Mouse (Mus musculus) mesoderm, embryonic 11.5 days (tissue): Measurements from ENCODE around the gene B4galnt1.

Experiments
- DNase-seq: peaks from one replicate; pipeline ENCODE4 v3.0.0-alpha.2; 2012; ENCODE audit warnings: low read depth, low spot score

B4galnt1 gene

GRCm38 (mm10) chr10:127170002-127170401, 5.0 kb downstream of the B4galnt1 start:
- peak; percentile 48 for DNase-seq

- peak; percentile 80 for DNase-seq
These were observed 5.8 kb downstream of the B4galnt1 start for GRCm38 (mm10) chr10:127170837-127171272.

- DNase-seq: no peak
These were observed 6.7 kb downstream of the B4galnt1 start for GRCm38 (mm10) chr10:127171631-127172200.

GRCm38 (mm10) chr10:127173148-127174065, 8.4 kb downstream of the B4galnt1 start:
- DNase-seq: no peak

GRCm38 (mm10) chr10:127174170-127174569, 9.1 kb downstream of the B4galnt1 start:
- no peak for DNase-seq

GRCm38 (mm10) chr10:127176228-127176627, 11.2 kb downstream of the B4galnt1 start:
- DNase-seq: no peak

GRCm38 (mm10) chr10:127176756-127177155, 11.7 kb downstream of the B4galnt1 start:
- no peak for DNase-seq

- DNase-seq: no peak
These were observed 12.2 kb downstream of the B4galnt1 start for GRCm38 (mm10) chr10:127177235-127177634.

- peak; percentile 90 for DNase-seq
These were observed 12.7 kb downstream of the B4galnt1 start for GRCm38 (mm10) chr10:127177719-127178118.

- no peak for DNase-seq
These were observed 13.4 kb downstream of the B4galnt1 start for GRCm38 (mm10) chr10:127178286-127179027.

GRCm38 (mm10) chr10:127179871-127180694, 15.1 kb downstream of the B4galnt1 start, which contains the start of gene Slc26a10:
Slc26a10 (minus strand) TSS chr10:127180645.
- no peak for DNase-seq

GRCm38 (mm10) chr10:127180695-127181047, 15.6 kb downstream of the B4galnt1 start:
- DNase-seq: no peak

GRCm38 (mm10) chr10:127181566-127181965, 16.5 kb downstream of the B4galnt1 start:
- DNase-seq: no peak

- no peak for DNase-seq
These were observed 17.6 kb downstream of the B4galnt1 start for GRCm38 (mm10) chr10:127182624-127183023.

- DNase-seq: no peak
These were observed 18.7 kb downstream of the B4galnt1 start for GRCm38 (mm10) chr10:127183759-127184158.

- no peak for DNase-seq
These were observed 20.1 kb downstream of the B4galnt1 start for GRCm38 (mm10) chr10:127185101-127185500.

GRCm38 (mm10) chr10:127185506-127185905, 20.5 kb downstream of the B4galnt1 start:
- DNase-seq: no peak

GRCm38 (mm10) chr10:127186451-127186850, 21.4 kb downstream of the B4galnt1 start:
- DNase-seq: no peak

GRCm38 (mm10) chr10:127187371-127188078, 22.5 kb downstream of the B4galnt1 start:
- DNase-seq: no peak

- DNase-seq: no peak
These were observed 23.0 kb downstream of the B4galnt1 start for GRCm38 (mm10) chr10:127188079-127188453.
